Mouse (Mus musculus) intestine, postnatal 0 days (tissue): Measurements from ENCODE around the gene Tm4sf20. TPM values are rescaled to one million over a fixed set of nuclear protein-coding genes. Genes with fewer than 3 reads are reported as not detected.

ENCODE experiments used
- ATAC-seq: fragments of 200-750 bp; cut with Nextera tagmentation; 2 replicates; pipeline ENCODE4 v1.8.0; 2017; ENCODE audit warnings: mild to moderate bottlenecking, moderate TSS enrichment, moderate library complexity
- H3K27ac ChIP-seq: fragments of 300-500 bp; sonication (generic); 2 replicates; pipeline ENCODE4 v1.5.1; 2014; ENCODE audit warnings: mild to moderate bottlenecking, low read depth, low read length, moderate library complexity
- H3K27me3 ChIP-seq: fragments of 300-500 bp; sonication (generic); replicated peaks from 2 replicates; pipeline ENCODE4 v1.6.1; 2014; ENCODE audit warnings: low read length, mixed read lengths; ENCODE audit not compliant: control insufficient read depth, insufficient read depth
- H3K36me3 ChIP-seq: fragments of 300-500 bp; sonication (generic); 2 replicates; pipeline ENCODE4 v1.6.1; 2014; ENCODE audit warnings: mild to moderate bottlenecking, moderate library complexity; ENCODE audit not compliant: control insufficient read depth, insufficient read depth
- H3K4me1 ChIP-seq: fragments of 300-500 bp; sonication (generic); replicated peaks from 2 replicates; pipeline ENCODE4 v1.6.1; 2014; ENCODE audit warnings: antibody characterized with exemption, low read length, mixed read lengths; ENCODE audit not compliant: control insufficient read depth, insufficient read depth
- H3K4me2 ChIP-seq: fragments of 300-500 bp; sonication (generic); replicated peaks from 2 replicates; pipeline ENCODE4 v1.6.1; 2014; ENCODE audit warnings: low read depth, mild to moderate bottlenecking, moderate library complexity
- H3K4me3 ChIP-seq: fragments of 300-500 bp; sonication (generic); 2 replicates; pipeline ENCODE4 v1.5.1; 2014; ENCODE audit warnings: low read depth, low read length
- H3K9ac ChIP-seq: fragments of 300-500 bp; sonication (generic); 2 replicates; pipeline ENCODE4 v1.6.1; 2014; ENCODE audit warnings: mild to moderate bottlenecking, low read depth, low read length
- H3K9me3 ChIP-seq: fragments of 300-500 bp; sonication (generic); 2 replicates; pipeline ENCODE4 v1.6.1; 2016; ENCODE audit warnings: mixed run types; ENCODE audit not compliant: control insufficient read depth
- CTCF ChIP-seq: sonication (generic); IDR thresholded peaks from 2 replicates; pipeline ENCODE4 v1.5.1; 2016; ENCODE audit warnings: low read depth, mild to moderate bottlenecking, control low read depth, antibody characterized with exemption, moderate library complexity
- WGBS: fragments of 180-500 bp; shearing (Covaris S2); extraction: QIAGEN DNeasy Blood & Tissue Kit; methylation state at CpG from one replicate; pipeline ENCODE4 v1.1.7; 2014; 5-methylcytosine and 5-hydroxymethylcytosine counted together
- polyA plus RNA-seq: library from polyadenylated mRNA; unstranded; fragments of >200 nt; fragmentation: Nextera tagmentation; extraction: Ambion mirVana; gene quantifications from 2 replicates; pipeline ENCODE4 v1.2.1, GENCODE M21; 2015

Tm4sf20 gene
- polyA plus RNA-seq, 1 experiment from 2014 or later = 760 TPM

GRCm38 (mm10) chr1:82773208-82773607 is 4.9 kb upstream of the Tm4sf20 start:
- peak; percentile 22; the same call in 1 of the 2 replicates for TF ChIP-seq CTCF
- Histone ChIP-seq H3K4me2 (no peak overlapping the region), H3K27ac (no peak overlapping the region), H3K27me3 (no peaks in the 10 kb centered on the region), H3K36me3 (no peaks in the 10 kb centered on the region), H3K9me3 (no peaks in the 10 kb centered on the region), H3K9ac (no peak overlapping the region), H3K4me3 (no peak overlapping the region), H3K4me1 (no peaks in the 10 kb centered on the region)
- ATAC-seq = no peak
- WGBS = 72% methylated on average over 5 of the region's 5 CpGs

- Histone ChIP-seq H3K27ac (no peak overlapping the region), H3K4me3 (no peak overlapping the region), H3K9me3 (no peaks in the 10 kb centered on the region), H3K4me2 (no peak overlapping the region), H3K36me3 (no peaks in the 10 kb centered on the region), H3K27me3 (no peaks in the 10 kb centered on the region), H3K9ac (no peak overlapping the region), H3K4me1 (no peaks in the 10 kb centered on the region)
- TF ChIP-seq CTCF = no peak
- WGBS = 80% methylated on average over 4 of the region's 4 CpGs
- no peak for ATAC-seq
Measured at GRCm38 (mm10) chr1:82772428-82772827, 4.2 kb upstream of the Tm4sf20 start.

GRCm38 (mm10) chr1:82771022-82771586 is 2.8 kb upstream of the Tm4sf20 start, which contains the start of gene Gm47791:
Gene Gm47791, minus strand, starts transcription at chr1:82771243.
- no peak for TF ChIP-seq CTCF
- Histone ChIP-seq H3K36me3 (no peaks in the 10 kb centered on the region), H3K4me1 (no peaks in the 10 kb centered on the region), H3K9me3 (no peaks in the 10 kb centered on the region), H3K4me2 (no peak within 1 kb of the TSS), H3K4me3 (no peak within 1 kb of the TSS), H3K27ac (no peak within 1 kb of the TSS), H3K27me3 (no peaks in the 10 kb centered on the region), H3K9ac (no peak within 1 kb of the TSS)
- WGBS = 76% methylated on average over 15 of the region's 15 CpGs
- no peak for ATAC-seq

- 21% methylated on average over 4 of the region's 4 CpGs for WGBS
- H3K27me3 ChIP-seq = no peaks in the 10 kb centered on the region
- H3K9me3 ChIP-seq = no peaks in the 10 kb centered on the region
- TF ChIP-seq CTCF = no peak
- peak; percentile 73 for ATAC-seq
- peak overlapping the region; percentile 43 for H3K4me3 ChIP-seq
- H3K36me3 ChIP-seq = peaks cover 1% of the 10 kb centered on the region; the same call in 1 of the 2 replicates
- no peaks in the 10 kb centered on the region; the same call in 1 of the 2 replicates for H3K4me1 ChIP-seq
- peak overlapping the region; percentile 91 for H3K27ac ChIP-seq
- H3K4me2 ChIP-seq = peak overlapping the region; percentile 62
- H3K9ac ChIP-seq = 0 out of 2 replicates have a peak overlapping the region, but pooled peaks have one; percentile 58
Measured at GRCm38 (mm10) chr1:82766641-82767040, 1.6 kb downstream of the Tm4sf20 start.

- ATAC-seq = peak; percentile 68
Measured at GRCm38 (mm10) chr1:82766227-82766626, 2.0 kb downstream of the Tm4sf20 start.

GRCm38 (mm10) chr1:82762274-82762673 is 6.0 kb downstream of the Tm4sf20 start:
- H3K9ac ChIP-seq = no peak overlapping the region
- H3K4me3 ChIP-seq = no peak overlapping the region
- no peaks in the 10 kb centered on the region; the same call in none of the 2 replicates for H3K4me1 ChIP-seq
- H3K27me3 ChIP-seq = no peaks in the 10 kb centered on the region
- H3K4me2 ChIP-seq = no peak overlapping the region; the same call in 1 of the 2 replicates
- no peaks in the 10 kb centered on the region for H3K9me3 ChIP-seq
- peak; percentile 58 for TF ChIP-seq CTCF
- no peak overlapping the region for H3K27ac ChIP-seq
- H3K36me3 ChIP-seq = peaks cover 36% of the 10 kb centered on the region
- WGBS = 79% methylated on average over 1 of the region's 1 CpGs
- ATAC-seq = no peak

More at GRCm38 (mm10) chr1:82766227-82766626, 2.0 kb downstream of the Tm4sf20 start:
- WGBS = 23% methylated on average over 1 of the region's 1 CpGs
- Histone ChIP-seq H3K27me3 (no peaks in the 10 kb centered on the region), H3K4me2 (peak overlapping the region; percentile 62), H3K4me1 (no peaks in the 10 kb centered on the region; the same call in 1 of the 2 replicates), H3K36me3 (peaks cover 5% of the 10 kb centered on the region; the same call in 1 of the 2 replicates), H3K9ac (no peak overlapping the region), H3K4me3 (peak overlapping the region; percentile 43; the same call in 1 of the 2 replicates), H3K27ac (peak overlapping the region; percentile 91), H3K9me3 (no peaks in the 10 kb centered on the region)
- no peak for TF ChIP-seq CTCF
